Mouse (Mus musculus): ENCODE results near the gene Unc13d.

DNA sequence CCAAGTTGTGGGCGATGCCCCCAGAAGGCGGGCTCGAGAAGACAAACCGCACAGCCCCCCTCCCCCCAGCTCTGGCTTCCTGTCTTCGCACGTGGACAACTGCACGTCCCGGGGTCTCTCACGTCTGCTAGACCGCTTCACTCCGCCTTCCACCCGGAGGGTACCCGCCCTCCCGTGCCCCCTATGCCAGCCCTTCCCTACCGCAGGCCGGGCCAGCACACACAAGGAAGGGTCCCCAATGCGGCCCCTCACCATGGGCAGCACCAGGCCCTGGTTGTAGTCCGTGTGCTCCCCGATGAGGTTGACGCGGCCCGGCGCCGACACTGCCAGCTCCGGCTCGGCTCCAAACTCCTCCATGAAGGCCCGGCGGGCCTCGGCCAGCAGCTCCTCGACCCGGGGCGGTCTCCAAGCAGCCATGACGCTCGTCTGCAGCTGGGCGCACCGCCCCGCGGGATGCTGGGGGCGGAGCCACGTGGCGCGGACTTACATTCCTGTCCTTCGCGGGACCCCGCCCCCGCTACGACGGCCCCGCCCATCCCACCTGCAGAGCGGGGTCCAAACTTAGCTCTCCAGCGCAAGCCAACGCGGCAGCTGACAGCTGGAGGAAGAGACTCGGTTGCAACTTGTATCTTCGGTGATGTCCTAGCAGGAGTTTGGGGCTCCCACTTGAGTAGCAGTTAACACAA is 65.4 kb downstream of the Unc13d start, which contains the start of gene Galk1:
- TF ChIP-seq CTCF (IDR thresholded peaks at IDR 0.05; ENCODE audit: low read depth, low read length): no peak
- no peak for TF ChIP-seq POLR2A (IDR thresholded peaks at IDR 0.05; ENCODE audit: insufficient read depth, low read length)

Data from ES-Bruce4 (cell line).